Mouse (Mus musculus) embryonic facial prominence, embryonic 13.5 days (tissue): ENCODE data around the gene Dnah17. TPM values are rescaled to one million over a fixed set of nuclear protein-coding genes. Genes with fewer than 3 reads are reported as not detected.

Source experiments
- ATAC-seq: fragments of 200-750 bp; cut with Nextera tagmentation; 2 replicates; pipeline ENCODE4 v1.8.0; 2017; ENCODE audit warnings: low read depth; ENCODE audit not compliant: insufficient number of reproducible peaks, insufficient read depth, low FRiP score, low TSS enrichment
- H3K27ac ChIP-seq: fragments of 300-500 bp; sonication (generic); 2 replicates; pipeline ENCODE4 v1.5.1; 2015; ENCODE audit warnings: moderate library complexity, mild to moderate bottlenecking, inconsistent platforms
- H3K27me3 ChIP-seq: fragments of 300-500 bp; sonication (generic); 2 replicates; pipeline ENCODE4 v1.6.1; 2015; ENCODE audit warnings: mild to moderate bottlenecking, inconsistent platforms
- H3K36me3 ChIP-seq: fragments of 300-500 bp; sonication (generic); 2 replicates; pipeline ENCODE4 v1.6.1; 2015; ENCODE audit warnings: mild to moderate bottlenecking, inconsistent platforms
- H3K4me1 ChIP-seq: fragments of 300-500 bp; sonication (generic); 2 replicates; pipeline ENCODE4 v1.6.1; 2015; ENCODE audit warnings: inconsistent platforms
- H3K4me2 ChIP-seq: fragments of 300-500 bp; sonication (generic); 2 replicates; pipeline ENCODE4 v1.6.1; 2015; ENCODE audit warnings: moderate library complexity, mild to moderate bottlenecking, inconsistent platforms
- H3K4me3 ChIP-seq: fragments of 300-500 bp; sonication (generic); 2 replicates; pipeline ENCODE4 v1.5.1; 2015; ENCODE audit warnings: mild to moderate bottlenecking, inconsistent platforms
- H3K9ac ChIP-seq: fragments of 300-500 bp; sonication (generic); 2 replicates; pipeline ENCODE4 v1.6.1; 2015; ENCODE audit warnings: mild to moderate bottlenecking, inconsistent platforms
- H3K9me3 ChIP-seq: fragments of 300-500 bp; sonication (generic); 2 replicates; pipeline ENCODE4 v1.6.1; 2016; ENCODE audit warnings: inconsistent platforms
- WGBS: fragments of 180-500 bp; shearing (Covaris S2); methylation state at CpG from one replicate; pipeline ENCODE4 v1.1.7; 2015; ENCODE audit warnings: mixed read lengths; 5-methylcytosine and 5-hydroxymethylcytosine counted together
- polyA plus RNA-seq: library from polyadenylated mRNA; unstranded; fragments of >200 nt; fragmentation: Nextera tagmentation; extraction: Ambion mirVana; gene quantifications from 2 replicates; pipeline ENCODE4 v1.2.1, GENCODE M21; 2015

Gene Dnah17
- polyA plus RNA-seq, 1 experiment from 2014 or later = 0.20 TPM

DNA sequence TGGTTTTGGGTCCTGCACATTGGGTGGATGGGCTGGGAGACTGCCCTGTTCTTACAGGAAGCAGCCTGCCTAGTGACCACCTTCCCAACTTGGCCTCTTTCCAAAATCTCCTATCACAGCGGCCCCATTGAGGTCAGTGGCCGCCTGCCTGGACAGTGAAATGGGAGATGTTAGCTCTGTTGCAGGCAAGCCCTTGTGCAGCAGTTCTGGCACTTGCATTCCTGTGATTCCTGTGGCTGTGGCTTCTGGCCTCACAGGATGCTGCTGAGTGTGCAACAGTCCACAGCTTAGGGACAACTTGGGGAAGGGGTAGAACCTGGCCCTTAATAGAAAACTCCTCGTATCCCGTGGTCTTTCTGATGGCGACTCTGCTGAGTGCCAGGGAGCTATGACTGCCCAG, 126.7 kb downstream of the Dnah17 start:
- Histone ChIP-seq H3K36me3 (peaks cover 79% of the 10 kb centered on the region), H3K27ac (0 out of 2 replicates have a peak overlapping the region, but pooled peaks have one; percentile 14), H3K9me3 (no peaks in the 10 kb centered on the region), H3K4me3 (no peak overlapping the region), H3K9ac (0 out of 2 replicates have a peak overlapping the region, but pooled peaks have one; percentile 28), H3K27me3 (no peaks in the 10 kb centered on the region), H3K4me2 (no peak overlapping the region), H3K4me1 (peaks cover 21% of the 10 kb centered on the region)
- no peak for ATAC-seq
- WGBS = 62% methylated on average over 5 of the region's 5 CpGs

DNA sequence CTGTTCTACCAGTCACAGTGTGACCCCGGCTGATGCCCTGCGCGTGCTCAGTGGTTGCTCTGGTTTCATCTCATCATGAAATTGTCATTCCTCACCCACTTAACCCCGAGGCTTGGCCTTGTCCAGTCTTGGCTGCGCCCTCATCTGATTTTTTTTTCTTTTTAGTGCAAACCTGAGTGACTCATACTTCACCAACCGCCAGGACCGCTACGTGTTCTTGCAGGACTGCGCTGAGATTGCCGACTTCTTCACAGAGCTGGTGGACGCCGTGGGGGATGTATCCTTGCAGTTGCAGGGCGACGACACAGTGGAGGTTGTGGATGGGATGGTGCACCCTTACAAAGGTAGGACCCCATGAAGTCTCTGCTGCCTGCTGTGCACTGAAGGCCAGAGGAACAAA, 127.3 kb downstream of the Dnah17 start:
- 93% methylated on average over 14 of the region's 14 CpGs for WGBS
- Histone ChIP-seq H3K9ac (no peak overlapping the region), H3K27ac (0 out of 2 replicates have a peak overlapping the region, but pooled peaks have one; percentile 14), H3K4me2 (no peak overlapping the region), H3K9me3 (no peaks in the 10 kb centered on the region), H3K27me3 (no peaks in the 10 kb centered on the region), H3K36me3 (peaks cover 82% of the 10 kb centered on the region), H3K4me1 (peaks cover 16% of the 10 kb centered on the region), H3K4me3 (no peak overlapping the region)
- ATAC-seq = no peak

DNA sequence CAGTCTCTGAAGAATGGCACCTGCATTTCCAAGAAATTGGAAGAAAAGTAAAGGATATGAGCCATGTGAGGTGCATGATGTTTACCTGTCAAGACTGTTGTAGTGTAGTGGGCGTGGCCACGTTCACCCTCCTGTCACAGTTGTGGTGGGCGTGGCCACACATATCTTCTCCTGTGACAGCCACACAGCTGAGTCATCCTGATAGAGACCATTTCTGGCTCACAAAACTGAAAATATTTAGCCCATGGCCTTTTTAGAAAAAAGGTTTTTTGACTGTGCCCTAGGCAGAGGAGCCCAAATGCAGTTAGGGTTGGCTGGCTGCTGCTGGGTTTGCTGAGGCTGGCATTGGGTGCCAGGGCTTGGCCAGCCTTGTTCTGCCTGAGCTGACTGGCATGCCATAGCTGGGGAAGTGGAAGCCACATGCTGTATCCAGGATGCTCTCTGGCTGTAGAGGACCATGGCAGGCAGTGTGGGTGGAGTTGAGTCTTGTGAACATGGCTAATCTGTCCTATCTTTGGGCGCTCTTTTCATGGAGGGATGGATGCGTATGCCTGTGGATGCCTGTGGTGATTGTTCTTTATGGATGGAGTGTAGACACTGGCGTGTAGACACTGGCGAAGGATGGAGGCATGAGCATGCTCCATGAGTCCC, 129.7 kb downstream of the Dnah17 start:
- H3K36me3 ChIP-seq = peaks cover 71% of the 10 kb centered on the region
- no peak overlapping the region for H3K9ac ChIP-seq
- no peak overlapping the region for H3K4me2 ChIP-seq
- H3K27me3 ChIP-seq = no peaks in the 10 kb centered on the region
- 92% methylated on average over 7 of the region's 7 CpGs for WGBS
- H3K4me1 ChIP-seq = peaks cover 14% of the 10 kb centered on the region
- ATAC-seq = no peak
- H3K27ac ChIP-seq = no peak overlapping the region
- H3K4me3 ChIP-seq = no peak overlapping the region
- no peaks in the 10 kb centered on the region for H3K9me3 ChIP-seq

DNA sequence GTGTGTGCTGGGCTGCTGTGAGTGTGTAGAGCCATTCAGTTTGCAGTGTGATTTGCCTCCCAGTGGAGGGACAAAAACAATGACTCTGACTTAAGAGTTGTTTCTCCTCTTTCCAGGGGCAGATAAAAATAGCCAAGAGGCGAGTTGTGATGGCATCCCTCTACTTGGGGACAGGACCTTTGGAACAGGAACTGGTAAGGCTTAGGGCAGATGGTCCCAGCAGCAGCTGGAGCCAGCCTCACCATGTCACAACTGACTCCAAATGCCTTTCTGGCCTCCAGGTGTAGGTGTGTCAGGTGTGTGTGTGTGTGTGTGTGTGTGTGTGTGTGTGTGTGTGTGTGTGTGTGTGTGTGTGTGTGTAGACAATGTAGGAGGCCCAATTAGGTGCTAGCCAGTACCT, 130.4 kb downstream of the Dnah17 start:
- Histone ChIP-seq H3K36me3 (peaks cover 64% of the 10 kb centered on the region), H3K4me3 (no peak overlapping the region), H3K9ac (no peak overlapping the region), H3K9me3 (no peaks in the 10 kb centered on the region), H3K4me2 (no peak overlapping the region), H3K4me1 (peaks cover 20% of the 10 kb centered on the region), H3K27me3 (no peaks in the 10 kb centered on the region), H3K27ac (no peak overlapping the region)
- 57% methylated on average over 1 of the region's 1 CpGs for WGBS
- no peak for ATAC-seq

DNA sequence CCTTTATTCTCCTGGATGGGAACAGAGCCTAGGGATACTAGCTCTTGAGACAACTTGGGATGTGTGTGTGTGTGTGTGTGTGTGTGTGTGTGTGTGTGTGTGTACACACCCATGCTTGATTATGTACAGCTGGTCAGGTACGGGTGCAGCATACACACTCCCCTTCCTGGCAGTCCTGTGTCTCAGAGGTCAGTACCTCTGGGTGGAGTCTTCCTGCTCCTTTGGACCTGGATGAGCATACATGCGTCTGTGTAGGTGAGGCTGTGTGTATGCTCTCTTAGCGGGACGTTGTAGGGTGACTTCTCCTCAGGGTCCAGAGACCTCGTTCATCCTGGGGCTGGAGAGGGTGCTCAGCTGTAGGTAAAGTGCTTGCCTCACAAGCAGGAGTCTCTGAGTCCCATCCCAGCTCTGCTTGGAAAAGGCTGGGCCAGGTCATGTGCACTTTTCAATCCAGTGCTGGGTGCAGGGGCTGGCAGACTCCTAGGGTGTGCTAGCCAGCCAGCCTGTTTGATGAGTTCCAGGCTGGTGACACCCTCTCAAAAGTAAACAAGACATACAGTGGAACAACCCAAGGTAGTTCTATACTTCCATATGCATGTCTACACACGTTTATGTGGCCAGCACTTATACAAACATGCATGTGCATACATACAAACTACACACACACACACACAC, 131.0 kb downstream of the Dnah17 start:
- ATAC-seq = no peak
- no peaks in the 10 kb centered on the region for H3K27me3 ChIP-seq
- H3K4me1 ChIP-seq = peaks cover 26% of the 10 kb centered on the region
- WGBS = 84% methylated on average over 6 of the region's 6 CpGs
- no peak overlapping the region for H3K9ac ChIP-seq
- H3K36me3 ChIP-seq = peaks cover 58% of the 10 kb centered on the region
- no peak overlapping the region for H3K27ac ChIP-seq
- no peak overlapping the region for H3K4me3 ChIP-seq
- H3K9me3 ChIP-seq = no peaks in the 10 kb centered on the region
- no peak overlapping the region for H3K4me2 ChIP-seq

DNA sequence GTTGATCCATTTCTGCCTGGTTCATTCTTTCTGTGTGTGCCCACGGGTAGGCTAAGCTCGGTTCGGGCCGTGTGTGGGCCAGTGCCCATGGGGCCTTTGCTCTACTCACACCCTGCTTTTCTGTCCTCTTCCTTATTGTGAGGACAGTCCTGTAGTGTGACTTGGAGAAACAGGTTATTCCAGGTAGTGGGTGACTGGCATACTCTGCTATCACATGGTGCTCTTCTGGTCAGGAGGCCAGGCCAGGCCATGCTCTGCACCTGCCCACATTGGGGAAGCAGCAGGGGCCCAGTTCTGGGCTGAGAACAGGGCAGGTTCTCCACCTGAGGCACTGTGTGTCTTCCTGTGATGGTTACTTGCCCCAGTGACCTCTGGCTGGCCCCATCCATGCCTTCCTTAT, 132.1 kb downstream of the Dnah17 start:
- H3K36me3 ChIP-seq = peaks cover 48% of the 10 kb centered on the region
- 98% methylated on average over 4 of the region's 4 CpGs for WGBS
- no peak for ATAC-seq

DNA sequence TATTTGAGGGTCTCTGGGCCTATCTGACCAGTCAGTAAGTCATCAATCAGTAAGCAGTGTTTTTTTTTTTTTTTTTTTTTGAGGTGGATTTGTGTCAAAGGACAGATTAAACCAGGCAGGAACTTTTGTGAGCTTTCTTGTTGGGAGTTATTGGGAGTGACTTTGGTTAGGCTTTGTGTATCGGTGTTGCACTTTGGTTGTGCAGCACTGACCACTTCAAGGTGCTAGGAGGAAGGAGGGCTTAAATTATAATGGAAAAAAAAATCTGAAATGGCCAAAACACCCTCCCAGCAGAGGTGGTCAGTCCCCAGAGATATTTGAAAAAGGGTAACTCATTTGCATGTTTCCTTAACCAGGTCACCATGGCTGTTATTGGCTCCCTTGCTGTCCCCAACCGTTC, 133.3 kb downstream of the Dnah17 start:
- Histone ChIP-seq H3K4me2 (no peak overlapping the region), H3K4me1 (peaks cover 38% of the 10 kb centered on the region), H3K27ac (no peak overlapping the region), H3K36me3 (peaks cover 37% of the 10 kb centered on the region), H3K9ac (no peak overlapping the region), H3K4me3 (no peak overlapping the region), H3K9me3 (no peaks in the 10 kb centered on the region), H3K27me3 (no peaks in the 10 kb centered on the region)
- WGBS = 89% methylated on average over 2 of the region's 2 CpGs
- ATAC-seq = no peak

More for the DNA sequence above, 132.1 kb downstream of the Dnah17 start:
- H3K4me1 ChIP-seq = peaks cover 30% of the 10 kb centered on the region
- H3K9ac ChIP-seq = no peak overlapping the region
- no peak overlapping the region for H3K4me2 ChIP-seq
- H3K27me3 ChIP-seq = no peaks in the 10 kb centered on the region
- no peaks in the 10 kb centered on the region for H3K9me3 ChIP-seq
- no peak overlapping the region for H3K27ac ChIP-seq
- no peak overlapping the region for H3K4me3 ChIP-seq

DNA sequence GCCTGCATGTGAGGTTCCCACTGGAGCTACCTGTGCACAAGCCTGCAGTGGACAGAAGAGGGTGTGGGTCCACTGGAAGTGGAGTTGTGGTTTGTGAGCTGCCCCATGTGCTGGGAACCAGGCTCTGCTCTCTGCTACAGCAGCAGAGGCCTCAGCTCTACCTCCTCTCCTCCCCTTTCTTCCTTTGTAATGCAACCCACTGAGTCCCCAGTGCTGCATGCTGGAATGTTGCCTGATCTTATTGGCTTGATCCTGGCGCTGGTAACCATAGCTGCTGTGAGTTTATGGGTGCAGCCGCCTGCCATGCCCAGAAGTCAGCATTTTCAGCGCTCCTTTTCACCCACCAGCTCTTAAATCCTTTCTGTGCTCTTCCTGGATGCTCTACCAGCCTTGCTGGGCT, 134.4 kb downstream of the Dnah17 start:
- WGBS = 25% methylated on average over 3 of the region's 3 CpGs
- Histone ChIP-seq H3K4me2 (no peak overlapping the region), H3K4me1 (peaks cover 47% of the 10 kb centered on the region), H3K9ac (peak overlapping the region; percentile 32; the same call in 1 of the 2 replicates), H3K9me3 (no peaks in the 10 kb centered on the region), H3K27me3 (no peaks in the 10 kb centered on the region), H3K27ac (peak overlapping the region; percentile 55), H3K36me3 (peaks cover 27% of the 10 kb centered on the region), H3K4me3 (no peak overlapping the region)
- ATAC-seq = no peak

DNA sequence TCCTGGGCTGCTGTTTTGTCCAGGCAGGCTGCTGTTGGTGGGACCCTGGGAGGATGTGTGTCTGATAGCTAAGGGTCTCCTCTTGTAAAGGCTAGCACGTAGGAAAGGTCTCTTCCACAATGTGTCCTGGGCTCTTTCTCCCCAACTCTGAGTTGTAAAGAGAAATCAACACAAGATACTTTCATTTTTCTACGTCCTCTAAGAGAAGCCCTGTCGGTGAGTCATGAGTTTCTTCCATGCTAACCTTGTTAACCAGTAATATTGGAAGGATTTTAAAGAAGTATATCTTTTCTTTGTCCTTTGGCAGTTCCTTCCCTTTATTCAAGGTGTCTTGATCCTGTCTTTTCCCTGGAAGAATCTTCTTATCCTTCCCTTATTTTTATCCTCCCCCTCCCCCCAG, 134.8 kb downstream of the Dnah17 start:
- H3K4me3 ChIP-seq = no peak overlapping the region
- H3K9me3 ChIP-seq = no peaks in the 10 kb centered on the region
- ATAC-seq = no peak
- WGBS = 63% methylated on average over 3 of the region's 3 CpGs
- 0 out of 2 replicates have a peak overlapping the region, but pooled peaks have one; percentile 32 for H3K9ac ChIP-seq
- peaks cover 23% of the 10 kb centered on the region for H3K36me3 ChIP-seq
- H3K27ac ChIP-seq = peak overlapping the region; percentile 55
- no peaks in the 10 kb centered on the region for H3K27me3 ChIP-seq
- no peak overlapping the region for H3K4me2 ChIP-seq
- peaks cover 49% of the 10 kb centered on the region for H3K4me1 ChIP-seq

DNA sequence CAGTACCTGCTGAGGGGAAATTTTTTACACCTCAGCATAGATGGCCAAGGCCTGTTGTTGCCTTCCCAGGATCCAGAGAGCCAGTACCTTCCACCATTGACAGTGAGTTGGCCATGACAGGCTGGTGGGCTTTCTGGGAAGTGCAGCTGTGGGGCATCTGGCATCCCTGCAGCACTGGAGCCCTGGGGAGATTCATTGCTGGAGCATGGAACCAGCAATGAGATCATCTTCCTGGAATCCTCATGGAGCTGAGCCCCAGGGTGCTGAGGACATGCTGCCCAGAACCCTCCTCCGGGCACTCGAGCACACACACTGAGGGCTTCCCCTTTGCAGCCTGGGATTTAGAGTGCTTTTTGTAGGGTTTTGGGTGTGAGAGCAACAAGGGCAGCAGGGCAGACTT, 135.2 kb downstream of the Dnah17 start:
- WGBS = 68% methylated on average over 2 of the region's 2 CpGs
- ATAC-seq = no peak

DNA sequence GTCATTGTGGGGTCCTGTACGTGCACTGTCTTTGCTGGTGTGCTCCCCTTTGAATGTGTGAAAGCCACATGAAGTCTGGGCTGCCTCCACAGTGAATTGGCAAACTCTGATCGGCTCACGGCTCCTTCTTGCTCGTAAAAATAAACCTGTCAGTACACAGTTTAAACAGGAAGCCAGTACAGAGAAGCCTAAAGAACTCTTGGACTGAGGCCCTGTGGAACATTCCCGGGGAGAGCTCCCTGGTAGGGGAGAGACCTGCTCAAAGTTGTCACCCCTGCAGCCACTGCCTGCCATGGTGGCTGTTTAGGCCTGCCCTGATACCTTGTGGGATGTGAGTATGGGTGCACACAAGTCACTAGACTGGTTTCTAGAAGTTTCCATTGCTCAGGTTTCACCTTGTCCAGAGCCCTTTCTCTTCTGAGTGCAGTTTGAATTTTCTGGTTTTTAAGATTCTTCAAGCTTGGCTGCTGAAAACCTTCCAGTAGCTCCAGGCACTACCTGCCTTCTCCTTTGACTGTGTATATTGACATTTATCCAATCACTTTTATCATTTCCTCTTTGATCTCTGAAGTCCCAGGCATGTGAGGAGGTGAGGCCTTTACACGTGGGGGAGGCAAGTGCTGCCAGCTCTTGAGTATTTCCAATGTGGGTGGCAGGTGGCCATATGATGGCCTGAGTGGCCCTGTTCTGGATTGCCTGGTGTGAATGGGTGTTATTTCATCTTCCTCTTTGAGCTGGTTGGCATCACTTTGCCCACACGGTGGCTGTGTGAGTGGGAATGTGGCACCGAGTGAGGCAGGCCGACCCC, 136.0 kb downstream of the Dnah17 start:
- WGBS = 70% methylated on average over 9 of the region's 9 CpGs
- peaks cover 13% of the 10 kb centered on the region for H3K36me3 ChIP-seq
- peak overlapping the region; percentile 58 for H3K9ac ChIP-seq
- H3K4me3 ChIP-seq = no peak overlapping the region
- H3K27ac ChIP-seq = peak overlapping the region; percentile 68
- no peak for ATAC-seq
- H3K9me3 ChIP-seq = no peaks in the 10 kb centered on the region
- peaks cover 51% of the 10 kb centered on the region for H3K4me1 ChIP-seq
- no peaks in the 10 kb centered on the region for H3K27me3 ChIP-seq
- H3K4me2 ChIP-seq = no peak overlapping the region

More for the DNA sequence above, 135.2 kb downstream of the Dnah17 start:
- Histone ChIP-seq H3K9me3 (no peaks in the 10 kb centered on the region), H3K9ac (0 out of 2 replicates have a peak overlapping the region, but pooled peaks have one; percentile 11), H3K4me2 (no peak overlapping the region), H3K27ac (peak overlapping the region; percentile 39), H3K36me3 (peaks cover 20% of the 10 kb centered on the region), H3K4me3 (no peak overlapping the region), H3K4me1 (peaks cover 49% of the 10 kb centered on the region), H3K27me3 (no peaks in the 10 kb centered on the region)
